Mouse (Mus musculus): ENCODE measurements around the gene Sox5. TPM values are rescaled to one million over a fixed set of nuclear protein-coding genes. Genes with fewer than 3 reads are reported as not detected.

Sox5 gene
- polyA plus RNA-seq, 1 experiment from 2014 or later: 246 TPM

DNA sequence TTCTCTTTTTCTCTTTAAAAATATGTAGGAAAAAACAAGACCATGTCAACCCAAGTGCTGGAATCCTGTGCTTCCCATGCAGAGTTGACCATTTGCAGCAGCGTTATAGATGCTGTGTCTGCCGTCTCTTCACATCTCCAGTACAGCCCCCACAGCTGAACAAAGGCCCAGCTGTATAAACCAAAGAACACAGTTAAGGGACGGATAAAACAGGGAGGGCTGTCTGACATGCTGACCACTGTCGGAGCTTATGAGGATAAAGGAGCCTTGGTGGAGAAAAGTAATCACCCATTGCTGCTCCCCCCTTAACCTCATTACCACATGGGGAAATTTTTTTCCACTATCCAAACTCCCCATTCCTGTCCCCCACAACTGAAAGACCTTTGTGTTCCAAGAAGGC is 612.0 kb downstream of the Sox5 start:
- Histone ChIP-seq H3K36me3 (ENCODE audit: control insufficient read depth, insufficient read depth) (no peaks in the 10 kb centered on the region), H3K27ac (ENCODE audit: low read length) (no peak overlapping the region), H3K9me3 (ENCODE audit: control insufficient read depth, low read length) (no peaks in the 10 kb centered on the region), H3K27me3 (replicated peaks; ENCODE audit: control insufficient read depth, insufficient read depth, low read length) (no peaks in the 10 kb centered on the region), H3K9ac (replicated peaks; ENCODE audit: low read depth, low read length) (no peak overlapping the region), H3K4me2 (ENCODE audit: low read length) (no peak overlapping the region), H3K4me1 (replicated peaks; ENCODE audit: control insufficient read depth, insufficient read depth, low read length) (peaks cover 26% of the 10 kb centered on the region), H3K4me3 (replicated peaks; ENCODE audit: low read length) (no peak overlapping the region)
- ATAC-seq: no peak
- 12% methylated on average over 4 of the region's 4 CpGs for WGBS

GRCm38 (mm10) chr6:144168696-144169476 is 612.9 kb downstream of the Sox5 start:
- ATAC-seq: no peak
- H3K4me1 ChIP-seq (replicated peaks; ENCODE audit: control insufficient read depth, insufficient read depth, low read length): peaks cover 26% of the 10 kb centered on the region
- H3K36me3 ChIP-seq (ENCODE audit: control insufficient read depth, insufficient read depth): no peaks in the 10 kb centered on the region
- H3K4me3 ChIP-seq (replicated peaks; ENCODE audit: low read length): no peak overlapping the region
- no peak overlapping the region for H3K4me2 ChIP-seq (ENCODE audit: low read length)
- no peaks in the 10 kb centered on the region for H3K9me3 ChIP-seq (ENCODE audit: control insufficient read depth, low read length)
- H3K27me3 ChIP-seq (replicated peaks; ENCODE audit: control insufficient read depth, insufficient read depth, low read length): no peaks in the 10 kb centered on the region
- H3K9ac ChIP-seq (replicated peaks; ENCODE audit: low read depth, low read length): no peak overlapping the region
- 84% methylated on average over 12 of the region's 12 CpGs for WGBS
- no peak overlapping the region for H3K27ac ChIP-seq (ENCODE audit: low read length)

GRCm38 (mm10) chr6:144167058-144167457 is 614.7 kb downstream of the Sox5 start:
- no peak overlapping the region for H3K9ac ChIP-seq (replicated peaks; ENCODE audit: low read depth, low read length)
- H3K27me3 ChIP-seq (replicated peaks; ENCODE audit: control insufficient read depth, insufficient read depth, low read length): no peaks in the 10 kb centered on the region
- ATAC-seq: no peak
- whole genome bisulfite sequencing: 98% methylated on average over 7 of the region's 7 CpGs
- no peak overlapping the region for H3K4me3 ChIP-seq (replicated peaks; ENCODE audit: low read length)
- no peak overlapping the region for H3K27ac ChIP-seq (ENCODE audit: low read length)
- H3K9me3 ChIP-seq (ENCODE audit: control insufficient read depth, low read length): no peaks in the 10 kb centered on the region
- no peak overlapping the region for H3K4me2 ChIP-seq (ENCODE audit: low read length)
- H3K36me3 ChIP-seq (ENCODE audit: control insufficient read depth, insufficient read depth): no peaks in the 10 kb centered on the region
- H3K4me1 ChIP-seq (replicated peaks; ENCODE audit: control insufficient read depth, insufficient read depth, low read length): peaks cover 26% of the 10 kb centered on the region

DNA sequence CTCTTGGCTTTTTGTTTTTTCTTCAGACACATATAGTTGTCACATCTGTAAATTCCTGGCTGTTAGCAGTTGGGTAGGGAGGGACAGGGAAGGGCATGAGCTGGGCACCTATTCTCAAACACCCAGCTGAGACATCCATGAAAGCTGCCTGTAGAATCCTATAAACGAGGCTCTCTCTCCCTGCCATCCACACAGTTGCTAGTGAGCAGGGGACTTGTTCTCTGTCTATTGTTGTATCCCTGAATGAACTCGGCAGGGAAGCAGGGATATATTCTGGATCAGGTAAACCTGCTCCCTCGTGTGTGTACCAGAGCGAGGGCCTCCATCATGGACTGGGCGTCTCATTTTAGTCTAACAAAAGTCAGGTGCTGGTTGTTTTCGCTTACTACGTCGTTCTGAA is 615.1 kb downstream of the Sox5 start:
- Histone ChIP-seq H3K9ac (replicated peaks; ENCODE audit: low read depth, low read length) (no peak overlapping the region), H3K4me1 (replicated peaks; ENCODE audit: control insufficient read depth, insufficient read depth, low read length) (peaks cover 26% of the 10 kb centered on the region), H3K27me3 (replicated peaks; ENCODE audit: control insufficient read depth, insufficient read depth, low read length) (no peaks in the 10 kb centered on the region), H3K9me3 (ENCODE audit: control insufficient read depth, low read length) (no peaks in the 10 kb centered on the region), H3K4me2 (ENCODE audit: low read length) (no peak overlapping the region), H3K27ac (ENCODE audit: low read length) (no peak overlapping the region), H3K4me3 (replicated peaks; ENCODE audit: low read length) (no peak overlapping the region), H3K36me3 (ENCODE audit: control insufficient read depth, insufficient read depth) (no peaks in the 10 kb centered on the region)
- no peak for ATAC-seq
- 37% methylated on average over 8 of the region's 8 CpGs for WGBS

DNA sequence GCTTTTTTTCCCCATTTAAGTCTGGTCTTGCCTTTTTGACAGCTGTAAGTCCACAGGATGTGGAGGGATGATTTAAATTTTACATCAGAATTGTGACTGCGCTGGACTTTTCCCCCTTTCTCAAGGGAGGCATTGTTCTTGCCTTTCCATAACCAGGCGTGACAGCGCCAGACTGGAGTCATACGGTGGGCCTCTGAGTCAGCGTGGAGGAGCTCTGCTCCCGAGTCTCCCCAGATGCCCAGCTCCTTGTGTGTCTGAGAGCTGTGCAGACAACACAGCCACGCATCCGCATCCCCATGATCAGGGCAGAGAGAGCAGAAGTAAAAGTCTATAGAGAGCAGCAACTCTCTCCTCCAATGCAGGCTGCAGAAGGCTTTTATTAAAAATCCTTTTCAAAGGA is 615.7 kb downstream of the Sox5 start:
- Histone ChIP-seq H3K4me1 (replicated peaks; ENCODE audit: control insufficient read depth, insufficient read depth, low read length) (peaks cover 26% of the 10 kb centered on the region), H3K9ac (replicated peaks; ENCODE audit: low read depth, low read length) (no peak overlapping the region), H3K36me3 (ENCODE audit: control insufficient read depth, insufficient read depth) (no peaks in the 10 kb centered on the region), H3K9me3 (ENCODE audit: control insufficient read depth, low read length) (no peaks in the 10 kb centered on the region), H3K4me3 (replicated peaks; ENCODE audit: low read length) (no peak overlapping the region), H3K4me2 (ENCODE audit: low read length) (no peak overlapping the region), H3K27ac (ENCODE audit: low read length) (no peak overlapping the region), H3K27me3 (replicated peaks; ENCODE audit: control insufficient read depth, insufficient read depth, low read length) (no peaks in the 10 kb centered on the region)
- 7% methylated on average over 8 of the region's 8 CpGs for WGBS
- ATAC-seq: peak; percentile 74

DNA sequence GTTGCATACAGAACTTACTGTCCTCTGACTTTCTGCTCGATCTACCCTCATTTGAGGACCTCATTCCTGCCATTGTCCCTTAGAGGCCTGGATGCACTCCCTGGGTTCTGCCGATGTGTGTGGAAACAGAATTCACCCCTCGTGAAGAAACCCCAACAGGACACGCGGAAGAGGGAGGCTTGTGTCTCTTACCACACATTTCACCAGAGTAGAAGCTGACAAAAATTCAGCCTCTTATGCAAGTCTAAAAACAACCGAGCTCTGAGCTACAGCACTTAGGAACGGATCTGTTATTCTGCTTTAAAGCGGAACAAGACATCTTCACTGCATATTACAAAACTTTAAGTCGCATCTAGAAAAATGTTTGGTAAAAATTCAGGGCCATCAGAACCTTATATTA is 618.3 kb downstream of the Sox5 start:
- WGBS: 88% methylated on average over 9 of the region's 9 CpGs
- H3K36me3 ChIP-seq (ENCODE audit: control insufficient read depth, insufficient read depth): no peaks in the 10 kb centered on the region
- no peak overlapping the region for H3K27ac ChIP-seq (ENCODE audit: low read length)
- no peaks in the 10 kb centered on the region for H3K9me3 ChIP-seq (ENCODE audit: control insufficient read depth, low read length)
- H3K4me2 ChIP-seq (ENCODE audit: low read length): no peak overlapping the region
- peaks cover 13% of the 10 kb centered on the region for H3K4me1 ChIP-seq (replicated peaks; ENCODE audit: control insufficient read depth, insufficient read depth, low read length)
- H3K4me3 ChIP-seq (replicated peaks; ENCODE audit: low read length): no peak overlapping the region
- no peak overlapping the region for H3K9ac ChIP-seq (replicated peaks; ENCODE audit: low read depth, low read length)
- no peaks in the 10 kb centered on the region for H3K27me3 ChIP-seq (replicated peaks; ENCODE audit: control insufficient read depth, insufficient read depth, low read length)
- ATAC-seq: no peak

DNA sequence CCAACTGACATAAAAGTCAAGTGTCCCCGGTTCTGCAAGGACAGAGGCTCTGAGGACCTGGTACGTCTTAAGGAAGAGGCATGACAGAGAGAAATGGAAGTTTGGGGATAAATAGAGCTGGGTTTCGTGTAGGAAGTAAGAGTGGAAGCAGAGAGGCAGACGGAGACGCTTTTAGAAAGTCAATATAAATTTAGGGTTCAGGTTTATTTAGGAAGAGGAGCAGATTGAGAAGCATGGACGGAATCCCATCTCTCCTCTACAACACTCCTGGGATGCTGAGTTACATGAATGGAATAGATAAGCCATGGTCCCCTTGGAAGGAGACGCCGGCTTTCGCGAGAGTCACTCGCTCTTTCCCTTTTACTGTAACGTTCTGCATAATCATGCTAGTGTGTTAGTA is 623.1 kb downstream of the Sox5 start:
- Histone ChIP-seq H3K9ac (replicated peaks; ENCODE audit: low read depth, low read length) (no peak overlapping the region), H3K36me3 (ENCODE audit: control insufficient read depth, insufficient read depth) (no peaks in the 10 kb centered on the region), H3K4me1 (replicated peaks; ENCODE audit: control insufficient read depth, insufficient read depth, low read length) (peaks cover 17% of the 10 kb centered on the region), H3K27ac (ENCODE audit: low read length) (no peak overlapping the region), H3K4me2 (ENCODE audit: low read length) (no peak overlapping the region), H3K27me3 (replicated peaks; ENCODE audit: control insufficient read depth, insufficient read depth, low read length) (no peaks in the 10 kb centered on the region), H3K4me3 (replicated peaks; ENCODE audit: low read length) (no peak overlapping the region), H3K9me3 (ENCODE audit: control insufficient read depth, low read length) (no peaks in the 10 kb centered on the region)
- ATAC-seq: no peak
- 99% methylated on average over 12 of the region's 12 CpGs for WGBS

- Histone ChIP-seq H3K27me3 (replicated peaks; ENCODE audit: control insufficient read depth, insufficient read depth, low read length) (no peaks in the 10 kb centered on the region), H3K9me3 (ENCODE audit: control insufficient read depth, low read length) (no peaks in the 10 kb centered on the region), H3K27ac (ENCODE audit: low read length) (peak overlapping the region; percentile 93), H3K4me3 (replicated peaks; ENCODE audit: low read length) (no peak overlapping the region), H3K4me2 (ENCODE audit: low read length) (peak overlapping the region; percentile 26), H3K9ac (replicated peaks; ENCODE audit: low read depth, low read length) (peak overlapping the region; percentile 29; the same call in 1 of the 2 replicates), H3K36me3 (ENCODE audit: control insufficient read depth, insufficient read depth) (no peaks in the 10 kb centered on the region), H3K4me1 (replicated peaks; ENCODE audit: control insufficient read depth, insufficient read depth, low read length) (peaks cover 23% of the 10 kb centered on the region)
- WGBS: 8% methylated on average over 9 of the region's 9 CpGs
- peak; percentile 80 for ATAC-seq
These were observed 626.8 kb downstream of the Sox5 start for GRCm38 (mm10) chr6:144154892-144155424.

GRCm38 (mm10) chr6:144151957-144152356 is 629.8 kb downstream of the Sox5 start:
- Histone ChIP-seq H3K9ac (replicated peaks; ENCODE audit: low read depth, low read length) (no peak overlapping the region), H3K36me3 (ENCODE audit: control insufficient read depth, insufficient read depth) (no peaks in the 10 kb centered on the region), H3K4me3 (replicated peaks; ENCODE audit: low read length) (no peak overlapping the region), H3K27ac (ENCODE audit: low read length) (no peak overlapping the region), H3K4me2 (ENCODE audit: low read length) (no peak overlapping the region), H3K4me1 (replicated peaks; ENCODE audit: control insufficient read depth, insufficient read depth, low read length) (peaks cover 26% of the 10 kb centered on the region), H3K9me3 (ENCODE audit: control insufficient read depth, low read length) (no peaks in the 10 kb centered on the region), H3K27me3 (replicated peaks; ENCODE audit: control insufficient read depth, insufficient read depth, low read length) (no peaks in the 10 kb centered on the region)
- 19% methylated on average over 3 of the region's 3 CpGs for WGBS
- ATAC-seq: no peak
